Mouse (Mus musculus) hindbrain, embryonic 12.5 days (tissue): Measurements from ENCODE around the gene Ilf2. TPM values are rescaled to one million over a fixed set of nuclear protein-coding genes. Genes with fewer than 3 reads are reported as not detected.
A peak's percentile ranks its signal among the peaks of the same experiment; 100 is the strongest.

ENCODE experiments used
- ATAC-seq: fragments of 200-750 bp; cut with Nextera tagmentation; 2 replicates; pipeline ENCODE4 v1.8.0; 2017; ENCODE audit warnings: moderate TSS enrichment; ENCODE audit not compliant: low FRiP score
- H3K27ac ChIP-seq: fragments of 300-500 bp; sonication (generic); 2 replicates; pipeline ENCODE4 v1.5.1; 2016; ENCODE audit warnings: mild to moderate bottlenecking
- H3K27me3 ChIP-seq: fragments of 300-500 bp; sonication (generic); 2 replicates; pipeline ENCODE4 v1.6.1; 2016; ENCODE audit warnings: mild to moderate bottlenecking
- H3K36me3 ChIP-seq: fragments of 300-500 bp; sonication (generic); 2 replicates; pipeline ENCODE4 v1.6.1; 2016; ENCODE audit warnings: mild to moderate bottlenecking
- H3K4me1 ChIP-seq: fragments of 300-500 bp; sonication (generic); 2 replicates; pipeline ENCODE4 v1.6.1; 2016
- H3K4me2 ChIP-seq: fragments of 300-500 bp; sonication (generic); replicated peaks from 2 replicates; pipeline ENCODE4 v1.6.1; 2016; ENCODE audit warnings: mild to moderate bottlenecking
- H3K4me3 ChIP-seq: fragments of 300-500 bp; sonication (generic); 2 replicates; pipeline ENCODE4 v1.5.1; 2016; ENCODE audit warnings: mild to moderate bottlenecking
- H3K9ac ChIP-seq: fragments of 300-500 bp; sonication (generic); 2 replicates; pipeline ENCODE4 v1.6.1; 2016; ENCODE audit warnings: mild to moderate bottlenecking, moderate library complexity
- H3K9me3 ChIP-seq: fragments of 300-500 bp; sonication (generic); replicated peaks from 2 replicates; pipeline ENCODE4 v1.6.1; 2016; ENCODE audit warnings: mild to moderate bottlenecking
- WGBS: fragments of 180-500 bp; shearing (Covaris S2); methylation state at CpG from one replicate; pipeline ENCODE4 v1.1.7; 2016; 5-methylcytosine and 5-hydroxymethylcytosine counted together
- polyA plus RNA-seq: library from polyadenylated mRNA; unstranded; fragments of >200 nt; fragmentation: Nextera tagmentation; extraction: Ambion mirVana; gene quantifications from 2 replicates; pipeline ENCODE4 v1.2.1, GENCODE M21; 2016

Ilf2 gene
- polyA plus RNA-seq, 1 experiment from 2014 or later: 292 TPM

GRCm38 (mm10) chr3:90465081-90465685 lies 10.7 kb upstream of the Ilf2 start:
- Histone ChIP-seq H3K27ac (no peak overlapping the region), H3K9ac (peak overlapping the region; percentile 51), H3K27me3 (peaks cover 56% of the 10 kb centered on the region), H3K4me1 (peaks cover 12% of the 10 kb centered on the region), H3K36me3 (no peaks in the 10 kb centered on the region), H3K4me3 (peak overlapping the region; percentile 48), H3K9me3 (no peaks in the 10 kb centered on the region), H3K4me2 (peak overlapping the region; percentile 90)
- peak; percentile 50 for ATAC-seq
- 2% methylated on average over 74 of the region's 75 CpGs for WGBS

GRCm38 (mm10) chr3:90465686-90466310 lies 10.1 kb upstream of the Ilf2 start, which contains the start of gene Npr1:
Gene Npr1 (minus strand): TSS chr3:90465866.
- no peak within 1 kb of the TSS for H3K27ac ChIP-seq
- peak; percentile 71 for ATAC-seq
- H3K4me1 ChIP-seq: peaks cover 12% of the 10 kb centered on the region
- WGBS: under 1% methylated on average over 35 of the region's 49 CpGs
- H3K36me3 ChIP-seq: no peaks in the 10 kb centered on the region
- H3K4me2 ChIP-seq: peak within 1 kb of the TSS; percentile 90
- H3K9ac ChIP-seq: peak within 1 kb of the TSS; percentile 51
- peaks cover 54% of the 10 kb centered on the region for H3K27me3 ChIP-seq
- H3K9me3 ChIP-seq: no peaks in the 10 kb centered on the region
- H3K4me3 ChIP-seq: peak within 1 kb of the TSS; percentile 48

GRCm38 (mm10) chr3:90466311-90466766 lies 9.6 kb upstream of the Ilf2 start:
- Histone ChIP-seq H3K4me3 (peak overlapping the region; percentile 48), H3K9ac (peak overlapping the region; percentile 51), H3K27ac (no peak overlapping the region), H3K9me3 (no peaks in the 10 kb centered on the region), H3K36me3 (no peaks in the 10 kb centered on the region), H3K4me2 (peak overlapping the region; percentile 90), H3K4me1 (peaks cover 12% of the 10 kb centered on the region), H3K27me3 (peaks cover 49% of the 10 kb centered on the region)
- ATAC-seq: peak; percentile 55
- WGBS: under 1% methylated on average over 15 of the region's 15 CpGs

GRCm38 (mm10) chr3:90467618-90468300 lies 8.2 kb upstream of the Ilf2 start:
- Histone ChIP-seq H3K9me3 (no peaks in the 10 kb centered on the region), H3K4me3 (no peak overlapping the region), H3K4me2 (no peak overlapping the region), H3K36me3 (no peaks in the 10 kb centered on the region), H3K27ac (no peak overlapping the region), H3K9ac (no peak overlapping the region), H3K27me3 (peaks cover 36% of the 10 kb centered on the region), H3K4me1 (peaks cover 12% of the 10 kb centered on the region)
- ATAC-seq: no peak
- 94% methylated on average over 10 of the region's 10 CpGs for WGBS

GRCm38 (mm10) chr3:90472213-90472612 lies 3.7 kb upstream of the Ilf2 start:
- Histone ChIP-seq H3K4me1 (peaks cover 5% of the 10 kb centered on the region), H3K27me3 (no peaks in the 10 kb centered on the region), H3K36me3 (no peaks in the 10 kb centered on the region), H3K4me3 (no peak overlapping the region), H3K27ac (no peak overlapping the region), H3K9ac (no peak overlapping the region), H3K4me2 (no peak overlapping the region), H3K9me3 (no peaks in the 10 kb centered on the region)
- 31% methylated on average over 3 of the region's 3 CpGs for WGBS
- ATAC-seq: no peak

- no peak overlapping the region for H3K4me2 ChIP-seq
- H3K27me3 ChIP-seq: no peaks in the 10 kb centered on the region
- ATAC-seq: peak; percentile 35
- 44% methylated on average over 16 of the region's 16 CpGs for WGBS
- H3K4me1 ChIP-seq: peaks cover 7% of the 10 kb centered on the region
- H3K9ac ChIP-seq: no peak overlapping the region
- no peak overlapping the region for H3K27ac ChIP-seq
- peak overlapping the region; percentile 17; the same call in 1 of the 2 replicates for H3K4me3 ChIP-seq
- no peaks in the 10 kb centered on the region for H3K9me3 ChIP-seq
- H3K36me3 ChIP-seq: peaks cover 25% of the 10 kb centered on the region
These were observed 635 bp upstream of the Ilf2 start for GRCm38 (mm10) chr3:90475151-90475830.

- Histone ChIP-seq H3K27me3 (no peaks in the 10 kb centered on the region), H3K4me1 (peaks cover 6% of the 10 kb centered on the region), H3K36me3 (peaks cover 69% of the 10 kb centered on the region), H3K9me3 (no peaks in the 10 kb centered on the region), H3K4me3 (no peak overlapping the region), H3K9ac (no peak overlapping the region), H3K27ac (no peak overlapping the region), H3K4me2 (no peak overlapping the region)
- ATAC-seq: no peak
- whole genome bisulfite sequencing: 77% methylated on average over 5 of the region's 5 CpGs
These were observed 11.1 kb downstream of the Ilf2 start for GRCm38 (mm10) chr3:90486998-90487397.

- H3K4me3 ChIP-seq: no peak overlapping the region
- H3K4me1 ChIP-seq: peaks cover 6% of the 10 kb centered on the region
- H3K4me2 ChIP-seq: no peak overlapping the region
- no peaks in the 10 kb centered on the region for H3K27me3 ChIP-seq
- H3K9ac ChIP-seq: no peak overlapping the region
- WGBS: 93% methylated on average over 6 of the region's 6 CpGs
- no peak overlapping the region for H3K27ac ChIP-seq
- H3K9me3 ChIP-seq: no peaks in the 10 kb centered on the region
- H3K36me3 ChIP-seq: peaks cover 53% of the 10 kb centered on the region
- ATAC-seq: no peak
These were observed 12.7 kb downstream of the Ilf2 start for GRCm38 (mm10) chr3:90488576-90488975.

GRCm38 (mm10) chr3:90490696-90491256 lies 14.8 kb downstream of the Ilf2 start, which contains the start of gene Snapin:
Gene Snapin (minus strand): TSS chr3:90491033.
- peaks cover 43% of the 10 kb centered on the region for H3K36me3 ChIP-seq
- H3K27me3 ChIP-seq: no peaks in the 10 kb centered on the region
- peak within 1 kb of the TSS; percentile 67 for H3K9ac ChIP-seq
- no peaks in the 10 kb centered on the region for H3K9me3 ChIP-seq
- H3K4me3 ChIP-seq: peak within 1 kb of the TSS; percentile 71
- WGBS: 1% methylated on average over 36 of the region's 37 CpGs
- H3K4me1 ChIP-seq: peaks cover 6% of the 10 kb centered on the region
- ATAC-seq: peak; percentile 98
- H3K4me2 ChIP-seq: peak within 1 kb of the TSS; percentile 62
- peak within 1 kb of the TSS; percentile 58; the same call in 1 of the 2 replicates for H3K27ac ChIP-seq

GRCm38 (mm10) chr3:90491350-90491749 lies 15.4 kb downstream of the Ilf2 start:
- H3K9ac ChIP-seq: no peak overlapping the region
- H3K27me3 ChIP-seq: no peaks in the 10 kb centered on the region
- no peak overlapping the region for H3K4me2 ChIP-seq
- no peak overlapping the region for H3K4me3 ChIP-seq
- no peaks in the 10 kb centered on the region for H3K9me3 ChIP-seq
- peak; percentile 29 for ATAC-seq
- peaks cover 6% of the 10 kb centered on the region for H3K4me1 ChIP-seq
- WGBS: 40% methylated on average over 2 of the region's 2 CpGs
- H3K27ac ChIP-seq: no peak overlapping the region
- H3K36me3 ChIP-seq: peaks cover 43% of the 10 kb centered on the region

GRCm38 (mm10) chr3:90493831-90494540 lies 18.1 kb downstream of the Ilf2 start:
- H3K4me3 ChIP-seq: no peak overlapping the region
- H3K4me2 ChIP-seq: no peak overlapping the region
- H3K27ac ChIP-seq: no peak overlapping the region
- peaks cover 44% of the 10 kb centered on the region for H3K36me3 ChIP-seq
- WGBS: 60% methylated on average over 4 of the region's 4 CpGs
- H3K27me3 ChIP-seq: no peaks in the 10 kb centered on the region
- peaks cover 6% of the 10 kb centered on the region for H3K4me1 ChIP-seq
- ATAC-seq: no peak
- H3K9ac ChIP-seq: no peak overlapping the region
- H3K9me3 ChIP-seq: no peaks in the 10 kb centered on the region
